Mouse (Mus musculus) cerebral cortex, adult 2 months (tissue): ENCODE results near the gene Piwil1.

ENCODE experiments used
- WGBS: fragments of 180-500 bp; shearing (Covaris S2); methylation state at CpG from one replicate; pipeline ENCODE4 v1.1.7; 2018; 5-methylcytosine and 5-hydroxymethylcytosine counted together

Piwil1 gene

GRCm38 (mm10) chr5:128710596-128710995, 8.3 kb downstream of the Piwil1 start:
- WGBS = 26% methylated on average over 8 of the region's 8 CpGs

- 81% methylated on average over 6 of the region's 6 CpGs for WGBS
Observed at GRCm38 (mm10) chr5:128711847-128712246, 9.5 kb downstream of the Piwil1 start.

- WGBS = 80% methylated on average over 16 of the region's 16 CpGs
Observed at GRCm38 (mm10) chr5:128715171-128715570, 12.8 kb downstream of the Piwil1 start.

- 91% methylated on average over 11 of the region's 11 CpGs for WGBS
Observed at GRCm38 (mm10) chr5:128720461-128720860, 18.1 kb downstream of the Piwil1 start.

GRCm38 (mm10) chr5:128729341-128729740, 27.0 kb downstream of the Piwil1 start:
- WGBS = 75% methylated on average over 5 of the region's 5 CpGs

- WGBS = 51% methylated on average over 5 of the region's 5 CpGs
Observed at GRCm38 (mm10) chr5:128730634-128731033, 28.3 kb downstream of the Piwil1 start.

GRCm38 (mm10) chr5:128732416-128733014, 30.2 kb downstream of the Piwil1 start:
- 81% methylated on average over 11 of the region's 11 CpGs for WGBS

GRCm38 (mm10) chr5:128733955-128734354, 31.6 kb downstream of the Piwil1 start:
- WGBS = 2% methylated on average over 6 of the region's 6 CpGs

GRCm38 (mm10) chr5:128735921-128736320, 33.6 kb downstream of the Piwil1 start:
- WGBS = 85% methylated on average over 22 of the region's 22 CpGs

GRCm38 (mm10) chr5:128739168-128739837, 37.0 kb downstream of the Piwil1 start:
- WGBS = 34% methylated on average over 16 of the region's 17 CpGs

GRCm38 (mm10) chr5:128739838-128740171, 37.5 kb downstream of the Piwil1 start:
- WGBS = 21% methylated on average over 8 of the region's 8 CpGs

GRCm38 (mm10) chr5:128744351-128744750, 42.0 kb downstream of the Piwil1 start:
- 90% methylated on average over 6 of the region's 6 CpGs for WGBS

GRCm38 (mm10) chr5:128745206-128745605, 42.9 kb downstream of the Piwil1 start:
- WGBS = 86% methylated on average over 9 of the region's 9 CpGs

GRCm38 (mm10) chr5:128746261-128746660, 43.9 kb downstream of the Piwil1 start:
- 45% methylated on average over 8 of the region's 8 CpGs for WGBS

GRCm38 (mm10) chr5:128761118-128761517, 58.8 kb downstream of the Piwil1 start:
- WGBS = 66% methylated on average over 8 of the region's 8 CpGs

GRCm38 (mm10) chr5:128769026-128769631, 66.8 kb downstream of the Piwil1 start:
- WGBS = 23% methylated on average over 10 of the region's 10 CpGs

GRCm38 (mm10) chr5:128776386-128776785, 74.1 kb downstream of the Piwil1 start:
- 62% methylated on average over 2 of the region's 2 CpGs for WGBS

- 79% methylated on average over 22 of the region's 22 CpGs for WGBS
Observed at GRCm38 (mm10) chr5:128781621-128782020, 79.3 kb downstream of the Piwil1 start.

GRCm38 (mm10) chr5:128800592-128800991, 98.3 kb downstream of the Piwil1 start:
- WGBS = 56% methylated on average over 5 of the region's 5 CpGs
